Mouse (Mus musculus) gastrocnemius, postnatal 36 days (tissue): ENCODE results near the gene Adgrv1. TPM values are rescaled to one million over a fixed set of nuclear protein-coding genes. Genes with fewer than 3 reads are reported as not detected.
A peak's percentile ranks its signal among the peaks of the same experiment; 100 is the strongest.
"Not testable (repeated sequence)": the region's sequence is repeated elsewhere in the genome, so short reads cannot be mapped to it uniquely, and the experiment has no call there.

ENCODE experiments used
- DNase-seq, 2 experiments: peaks; one replicate each; pipeline ENCODE4 v3.0.0; 2022
- intact Hi-C: fragments of 180-260 bp; cut with DNase I; formaldehyde crosslinking; loops from one replicate; pipeline ENCODE4 v1.15.1; 2025
- long read RNA-seq, 2 experiments: library from polyadenylated mRNA; stranded (forward); transcript quantifications; one replicate each; pipeline ENCODE4 v2.0.0; 2021
- total RNA-seq, 2 experiments: library from RNA; stranded (reverse); gene quantifications; 2 replicates each; pipeline ENCODE4 v1.2.3; 2021

The Adgrv1 gene
- total RNA-seq = not detected
- long read RNA-seq, experiment 1 = 0 reads
- long read RNA-seq, experiment 2 = 0 reads

GRCm38 (mm10) chr13:81632720-81633415, at the start of gene Adgrv1:
Gene Adgrv1, minus strand, starts transcription at chr13:81633154.
- peak in 1 of 2 experiments; percentile 7 for DNase-seq
- intact Hi-C loops = no loop called here

GRCm38 (mm10) chr13:81675333-81675732, 42.4 kb upstream of the Adgrv1 start:
- DNase-seq = no peak
- intact Hi-C loops = no loop called here

- intact Hi-C loops = no loop called here
- DNase-seq = no peak
Observed at GRCm38 (mm10) chr13:81667713-81668112, 34.8 kb upstream of the Adgrv1 start.

GRCm38 (mm10) chr13:81664331-81664698, 31.4 kb upstream of the Adgrv1 start:
- DNase-seq = no peak

GRCm38 (mm10) chr13:81663566-81664330, 30.8 kb upstream of the Adgrv1 start:
- no peak for DNase-seq
- intact Hi-C loops = no loop called here

More at GRCm38 (mm10) chr13:81664331-81664698, 31.4 kb upstream of the Adgrv1 start:
- intact Hi-C loops = no loop called here

GRCm38 (mm10) chr13:81658053-81658752, 25.2 kb upstream of the Adgrv1 start:
- intact Hi-C loops = loop anchor here (5.0 kb wide), 2 partner anchors 54 to 124 kb away; partner anchors contain the start of genes Cetn3, Mblac2 and Polr3g
- no peak for DNase-seq

- intact Hi-C loops = loop anchor here (5.0 kb wide), 2 partner anchors 55 to 125 kb away; partner anchors contain the start of genes Cetn3, Mblac2 and Polr3g
- peak; percentile 86 for DNase-seq
Observed at GRCm38 (mm10) chr13:81657351-81658052, 24.5 kb upstream of the Adgrv1 start, which contains the start of gene Lysmd3. Gene Lysmd3, plus strand, starts transcription at chr13:81657663.

- no peak for DNase-seq
- intact Hi-C loops = loop anchor here (5.0 kb wide), 2 partner anchors 55 to 125 kb away; partner anchors contain the start of genes Cetn3, Mblac2 and Polr3g
Observed at GRCm38 (mm10) chr13:81657008-81657350, 24.0 kb upstream of the Adgrv1 start.

- intact Hi-C loops = loop anchor here (5.0 kb wide), 2 partner anchors 56 to 126 kb away; partner anchors contain the start of genes Cetn3, Mblac2 and Polr3g
Observed at GRCm38 (mm10) chr13:81656091-81656850, 23.3 kb upstream of the Adgrv1 start.

GRCm38 (mm10) chr13:81650382-81650781, 17.4 kb upstream of the Adgrv1 start:
- DNase-seq, intact Hi-C loops: not testable (repeated sequence)

More at GRCm38 (mm10) chr13:81656091-81656850, 23.3 kb upstream of the Adgrv1 start:
- DNase-seq = no peak

- no peak for DNase-seq
- intact Hi-C loops = no loop called here
Observed at GRCm38 (mm10) chr13:81646348-81646747, 13.4 kb upstream of the Adgrv1 start.

GRCm38 (mm10) chr13:81644047-81644565, 11.2 kb upstream of the Adgrv1 start:
- intact Hi-C loops = loop anchor here (5.0 kb wide), 2 partner anchors 118 to 202 kb away; no protein-coding TSS in a partner anchor
- DNase-seq = no peak

GRCm38 (mm10) chr13:81642491-81643149, 9.7 kb upstream of the Adgrv1 start:
- DNase-seq = no peak
- intact Hi-C loops = loop anchor here (5.0 kb wide), 2 partner anchors 120 to 200 kb away; no protein-coding TSS in a partner anchor

- DNase-seq = peak in 1 of 2 experiments; percentile 10
- intact Hi-C loops = loop anchor here (5.0 kb wide), 2 partner anchors 121 to 199 kb away; no protein-coding TSS in a partner anchor
Observed at GRCm38 (mm10) chr13:81641289-81642045, 8.5 kb upstream of the Adgrv1 start.

- no peak for DNase-seq
- intact Hi-C loops = loop anchor here (5.0 kb wide), 2 partner anchors 121 to 199 kb away; no protein-coding TSS in a partner anchor
Observed at GRCm38 (mm10) chr13:81640881-81641280, 7.9 kb upstream of the Adgrv1 start.

- intact Hi-C loops = loop anchor here (5.0 kb wide), 2 partner anchors 123 to 197 kb away; no protein-coding TSS in a partner anchor
- no peak for DNase-seq
Observed at GRCm38 (mm10) chr13:81639624-81640023, 6.7 kb upstream of the Adgrv1 start.

GRCm38 (mm10) chr13:81630566-81630965, 2.4 kb downstream of the Adgrv1 start:
- intact Hi-C loops = no loop called here

More at GRCm38 (mm10) chr13:81630566-81630965, 2.4 kb downstream of the Adgrv1 start:
- DNase-seq = no peak
